Mouse (Mus musculus): ENCODE measurements around the gene Gm12216. TPM values are rescaled to one million over a fixed set of nuclear protein-coding genes. Genes with fewer than 3 reads are reported as not detected.
"Not testable (repeated sequence)": the region's sequence is repeated elsewhere in the genome, so short reads cannot be mapped to it uniquely, and the experiment has no call there.

Gene Gm12216
- total RNA-seq, 2 experiments from 2014 or later = 8.5 to 8.9 TPM

GRCm38 (mm10) chr11:53860944-53861343, 1.9 kb upstream of the Gm12216 start:
- 0 out of 2 replicates have a peak, but pooled peaks have one; percentile 7 for TF ChIP-seq CTCF (conservative IDR thresholded peaks at IDR 0.05)
- DNase-seq (ENCODE audit: low spot score in 2 of 2); H3K4me3 ChIP-seq; H3K27ac ChIP-seq: not testable (repeated sequence)

GRCm38 (mm10) chr11:53858058-53858760, 847 bp downstream of the Gm12216 start:
- H3K27ac ChIP-seq = peak overlapping the region; percentile 75
- H3K4me3 ChIP-seq = peak overlapping the region; percentile 63
- DNase-seq (ENCODE audit: low spot score in 2 of 2) = no peak
- TF ChIP-seq CTCF (conservative IDR thresholded peaks at IDR 0.05) = no peak

- Histone ChIP-seq H3K27ac (no peak overlapping the region), H3K4me3 (no peak overlapping the region)
- TF ChIP-seq CTCF (conservative IDR thresholded peaks at IDR 0.05) = no peak
- no peak for DNase-seq (ENCODE audit: low spot score in 2 of 2)
Measured at GRCm38 (mm10) chr11:53853665-53854064, 5.4 kb downstream of the Gm12216 start.

DNA sequence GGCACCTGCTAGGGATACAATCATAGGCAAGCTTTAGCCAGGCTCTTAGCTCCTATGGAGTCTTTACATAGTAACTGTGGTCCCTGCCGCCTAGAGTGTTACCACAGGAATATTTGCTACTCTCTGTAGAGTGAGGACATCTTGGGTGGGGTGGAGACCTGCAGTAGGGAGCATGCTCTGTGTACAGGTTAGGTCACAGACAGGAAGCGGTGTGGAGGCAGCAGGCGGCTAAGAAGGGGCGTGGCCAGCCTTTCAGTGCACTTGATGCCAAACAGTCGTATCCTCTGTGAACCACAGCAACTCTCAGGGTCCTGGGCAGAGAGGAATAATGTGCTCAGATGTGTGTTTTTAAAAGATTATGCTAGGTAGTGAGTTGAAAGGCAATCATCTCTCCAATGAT, 7.3 kb downstream of the Gm12216 start:
- no peak for TF ChIP-seq CTCF (conservative IDR thresholded peaks at IDR 0.05)
- H3K4me3 ChIP-seq = no peak overlapping the region
- DNase-seq (ENCODE audit: low spot score in 2 of 2) = no peak

GRCm38 (mm10) chr11:53849588-53850320, 9.3 kb downstream of the Gm12216 start:
- Histone ChIP-seq H3K4me3 (peak overlapping the region; percentile 2; the same call in 1 of the 2 replicates), H3K27ac (no peak overlapping the region)
- TF ChIP-seq CTCF (conservative IDR thresholded peaks at IDR 0.05) = peak; percentile 89
- peak; percentile 60 to 69 for DNase-seq (ENCODE audit: low spot score in 2 of 2)

More for the DNA sequence above, 7.3 kb downstream of the Gm12216 start:
- H3K27ac ChIP-seq = no peak overlapping the region

GRCm38 (mm10) chr11:53845680-53846079, 13.4 kb downstream of the Gm12216 start:
- DNase-seq (ENCODE audit: low spot score in 2 of 2) = no peak
- Histone ChIP-seq H3K4me3 (no peak overlapping the region), H3K27ac (no peak overlapping the region)
- TF ChIP-seq CTCF (conservative IDR thresholded peaks at IDR 0.05) = no peak

- H3K27ac ChIP-seq = peak overlapping the region; percentile 77
- H3K4me3 ChIP-seq = no peak overlapping the region
- TF ChIP-seq CTCF (conservative IDR thresholded peaks at IDR 0.05) = no peak
- DNase-seq (ENCODE audit: low spot score in 2 of 2) = peak in 1 of 2 experiments; percentile 31
Measured at GRCm38 (mm10) chr11:53843106-53843505, 15.9 kb downstream of the Gm12216 start.

DNA sequence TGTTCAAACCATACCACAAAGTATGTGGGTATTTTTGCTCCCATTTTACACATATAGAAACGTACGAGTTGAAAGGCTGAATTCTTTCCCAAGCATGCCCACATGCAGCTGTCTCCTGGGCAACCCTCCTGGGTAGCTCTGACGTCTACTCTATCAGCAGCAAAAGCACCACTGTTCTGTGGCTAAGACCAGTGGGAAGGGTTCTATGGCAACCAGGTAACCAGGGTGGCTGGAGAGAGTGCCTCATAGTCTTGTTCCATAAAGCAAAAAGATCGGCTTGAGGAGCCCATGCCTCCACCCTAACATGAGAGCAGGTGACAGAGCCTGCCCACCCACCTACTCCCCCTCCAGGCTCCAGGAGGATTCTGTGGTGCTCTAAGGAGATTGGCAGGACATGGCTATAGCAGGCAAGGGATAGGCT, 16.9 kb downstream of the Gm12216 start:
- peak in 1 of 2 experiments; percentile 44 for DNase-seq (ENCODE audit: low spot score in 2 of 2)
- no peak overlapping the region for H3K4me3 ChIP-seq
- peak overlapping the region; percentile 77 for H3K27ac ChIP-seq
- TF ChIP-seq CTCF (conservative IDR thresholded peaks at IDR 0.05) = no peak

GRCm38 (mm10) chr11:53841514-53841913, 17.5 kb downstream of the Gm12216 start:
- Histone ChIP-seq H3K27ac (peak overlapping the region; percentile 77; the same call in 1 of the 2 replicates), H3K4me3 (no peak overlapping the region)
- no peak for DNase-seq (ENCODE audit: low spot score in 2 of 2)
- TF ChIP-seq CTCF (conservative IDR thresholded peaks at IDR 0.05) = no peak

DNA sequence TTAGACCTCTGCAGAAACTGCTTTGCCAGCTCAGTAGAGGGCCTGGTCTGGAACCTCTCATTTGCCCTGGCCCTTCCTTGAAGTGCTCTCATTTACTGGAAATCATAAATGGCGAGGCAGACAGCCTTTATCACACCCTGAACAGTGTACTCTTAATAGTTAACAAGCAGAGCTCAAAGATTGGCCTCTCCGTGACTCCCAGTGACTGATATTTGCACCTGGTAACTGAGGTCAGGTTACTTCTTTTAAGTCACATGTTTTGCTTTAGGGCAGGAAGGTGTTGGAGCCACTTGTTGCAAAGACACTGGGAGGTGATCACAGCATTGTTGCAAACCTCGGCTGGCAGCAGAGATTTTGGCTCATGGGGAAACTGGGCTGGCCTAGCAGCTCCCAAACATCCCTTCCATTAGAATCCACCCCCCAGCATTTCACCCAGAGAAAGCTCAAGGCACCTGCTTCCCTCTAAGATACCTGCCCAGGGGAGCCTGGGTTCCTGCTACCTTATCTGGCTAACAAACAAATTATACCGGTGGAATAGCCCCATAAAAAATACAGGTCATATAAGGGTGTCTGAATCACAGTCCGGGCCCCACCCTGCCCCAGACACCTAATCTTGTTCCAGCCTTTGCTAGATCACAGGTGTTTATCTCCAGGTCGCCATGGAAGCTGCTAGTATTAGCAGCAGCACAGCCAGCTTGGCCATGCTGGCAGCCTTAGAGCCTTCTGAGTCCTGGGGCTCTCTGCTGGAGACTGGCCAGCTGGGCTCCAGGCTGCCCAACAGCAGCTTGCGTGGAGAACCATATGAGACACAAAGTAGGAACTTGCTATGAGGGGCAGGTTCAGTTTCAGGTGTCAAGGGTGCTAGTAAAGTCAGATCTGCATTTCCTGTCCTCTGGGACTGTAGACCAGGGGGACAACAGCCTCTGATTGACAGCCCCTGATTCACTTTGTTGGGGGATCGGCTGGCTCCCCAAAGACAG, 19.1 kb downstream of the Gm12216 start:
- no peak for TF ChIP-seq CTCF (conservative IDR thresholded peaks at IDR 0.05)
- no peak overlapping the region for H3K4me3 ChIP-seq

DNA sequence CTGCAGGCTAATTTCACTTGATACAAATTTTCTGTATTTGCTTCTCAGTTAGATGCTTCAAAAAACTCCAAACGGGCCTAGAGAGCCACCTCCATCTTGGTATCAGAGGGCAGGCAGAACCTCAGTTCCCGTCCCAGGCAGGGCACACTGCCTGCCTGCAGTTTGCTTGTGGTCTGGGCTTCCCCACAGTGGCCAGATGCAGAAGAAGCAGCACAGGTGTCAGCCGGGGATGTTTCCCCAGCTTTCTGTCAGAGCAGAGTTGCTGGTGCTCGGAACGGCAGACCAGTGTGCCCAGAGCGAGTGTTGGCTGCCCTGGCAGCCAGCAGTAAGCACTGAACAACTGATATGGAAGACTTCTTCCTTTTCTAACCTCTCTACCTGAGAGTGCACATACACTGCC, 19.9 kb downstream of the Gm12216 start:
- no peak for TF ChIP-seq CTCF (conservative IDR thresholded peaks at IDR 0.05)
- Histone ChIP-seq H3K27ac (no peak overlapping the region), H3K4me3 (no peak overlapping the region)
- no peak for DNase-seq (ENCODE audit: low spot score in 2 of 2)

More for the DNA sequence above, 19.1 kb downstream of the Gm12216 start:
- DNase-seq (ENCODE audit: low spot score in 2 of 2) = no peak
- H3K27ac ChIP-seq = no peak overlapping the region

DNA sequence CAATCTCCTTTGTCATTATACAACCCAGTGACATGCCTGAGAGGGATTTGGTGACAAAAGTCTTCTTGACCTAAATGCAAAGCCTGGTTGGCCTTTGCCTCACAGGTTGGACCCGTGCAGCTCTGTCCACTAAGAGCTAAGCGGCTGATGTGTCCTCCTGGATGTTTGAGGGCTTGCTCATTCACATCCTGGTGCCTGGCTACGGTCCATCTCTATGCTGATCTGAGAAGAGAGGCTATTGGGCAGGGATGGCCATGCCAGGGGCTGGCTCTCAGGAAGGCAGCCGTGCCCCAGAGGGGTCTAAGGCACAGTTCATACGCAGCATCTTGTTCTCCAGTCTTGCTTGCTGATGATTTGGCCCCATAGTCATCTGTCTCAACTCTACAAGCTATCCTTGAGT, 21.3 kb downstream of the Gm12216 start:
- Histone ChIP-seq H3K4me3 (no peak overlapping the region), H3K27ac (no peak overlapping the region)
- no peak for DNase-seq (ENCODE audit: low spot score in 2 of 2)
- no peak for TF ChIP-seq CTCF (conservative IDR thresholded peaks at IDR 0.05)

Data from layer of hippocampus, adult 2 months (tissue).